Mouse (Mus musculus) CH12.LX (cell line): ENCODE measurements at regions not wholly inside any gene's neighbourhood (a gene's known extent, or its start where the extent isn't known, plus 50 kb on each side); places are given as distances from the start of the nearest gene placed in this dataset.

ENCODE experiments used
- DNase-seq: peaks from one replicate; pipeline ENCODE4 v3.0.0-alpha.2; 2013; ENCODE audit errors: extremely low read depth
- H3K27ac ChIP-seq: 2 replicates; pipeline ENCODE4 v1.5.1; 2012; ENCODE audit warnings: low read depth, mild to moderate bottlenecking, control low read depth, moderate library complexity; ENCODE audit not compliant: insufficient read depth
- H3K27me3 ChIP-seq: replicated peaks from 2 replicates; pipeline ENCODE3; 2012; ENCODE audit warnings: inconsistent platforms
- H3K36me3 ChIP-seq, 2 experiments: replicated peaks in 1 of 2; 2 replicates each; pipeline versions ENCODE3 to v1.6.1; 2012; ENCODE audit warnings: inconsistent platforms in 1 of 2, low read length in 1 of 2, mild to moderate bottlenecking in 1 of 2, mixed read lengths in 1 of 2, moderate library complexity in 1 of 2; ENCODE audit not compliant: control insufficient read depth in 1 of 2, insufficient read depth in 1 of 2
- H3K4me1 ChIP-seq, 2 experiments: 2 replicates each; pipeline ENCODE4 v1.6.1; 2012; ENCODE audit warnings: inconsistent platforms in 1 of 2, moderate library complexity in 1 of 2; ENCODE audit not compliant: insufficient read depth in 2 of 2, control insufficient read depth in 1 of 2
- H3K4me2 ChIP-seq: 2 replicates; pipeline ENCODE4 v1.6.1; 2012; ENCODE audit warnings: low read depth, mild to moderate bottlenecking, control low read depth; ENCODE audit not compliant: poor library complexity, insufficient read depth, severe bottlenecking
- H3K4me3 ChIP-seq, 3 experiments: fragments of 150-350 bp in 1 of 3; sonication (generic) in 1 of 3; replicated peaks in 1 of 3; 2 replicates each; pipeline versions ENCODE3 to v1.5.1; 2011 to 2012; ENCODE audit warnings: low read depth in 2 of 3, low read length in 2 of 3, mild to moderate bottlenecking in 2 of 3, moderate library complexity in 2 of 3, control low read depth in 1 of 3, improper control_type of control experiment in 1 of 3, inconsistent platforms in 1 of 3, mixed read lengths in 1 of 3; ENCODE audit not compliant: poor library complexity in 1 of 3
- H3K79me2 ChIP-seq: replicated peaks from 2 replicates; pipeline ENCODE4 v1.6.1; 2012; ENCODE audit warnings: mild to moderate bottlenecking, moderate library complexity; ENCODE audit not compliant: control insufficient read depth, poor library complexity, insufficient read depth, severe bottlenecking; ENCODE audit errors: extremely low read depth
- H3K9ac ChIP-seq: 2 replicates; pipeline ENCODE4 v1.6.1; 2012; ENCODE audit warnings: low read depth, mild to moderate bottlenecking, control low read depth, moderate library complexity; ENCODE audit not compliant: insufficient read depth
- H3K9me3 ChIP-seq: replicated peaks from 2 replicates; pipeline ENCODE3; 2012; ENCODE audit warnings: low read length, inconsistent platforms, mixed read lengths
- CTCF ChIP-seq, 2 experiments: IDR thresholded peaks in 1 of 2; conservative IDR thresholded peaks in 1 of 2; 2 replicates each; pipeline ENCODE4 v1.5.1; 2011 to 2012; ENCODE audit warnings: low read depth in 2 of 2, low read length in 2 of 2, improper control_type of control experiment in 1 of 2, inconsistent platforms in 1 of 2, mild to moderate bottlenecking in 1 of 2, moderate library complexity in 1 of 2
- EP300 ChIP-seq: IDR thresholded peaks from 2 replicates; pipeline ENCODE4 v1.6.1; 2011; ENCODE audit warnings: low read length, improper control_type of control experiment
- GABPA ChIP-seq: IDR thresholded peaks from 2 replicates; pipeline ENCODE4 v1.6.1; 2012; ENCODE audit warnings: low read depth, low read length, improper control_type of control experiment, inconsistent platforms; ENCODE audit not compliant: insufficient replicate concordance
- IRF4 ChIP-seq: IDR thresholded peaks from 2 replicates; pipeline ENCODE4 v1.6.1; 2014; ENCODE audit warnings: low read depth, mild to moderate bottlenecking, inconsistent platforms, low read length, improper control_type of control experiment
- JUND ChIP-seq: conservative IDR thresholded peaks from 2 replicates; pipeline ENCODE4 v1.6.1; 2011; ENCODE audit warnings: low read depth, low read length, improper control_type of control experiment
- MAFK ChIP-seq: IDR thresholded peaks from 2 replicates; pipeline ENCODE4 v1.6.1; 2011; ENCODE audit warnings: low read length, improper control_type of control experiment; ENCODE audit not compliant: insufficient replicate concordance
- MAZ ChIP-seq: IDR thresholded peaks from 2 replicates; pipeline ENCODE4 v1.6.1; 2012; ENCODE audit warnings: low read depth, mild to moderate bottlenecking, inconsistent platforms, low read length, improper control_type of control experiment, moderate library complexity
- MEF2A ChIP-seq: IDR thresholded peaks from 2 replicates; pipeline ENCODE4 v1.6.1; 2014; ENCODE audit warnings: low read depth, mild to moderate bottlenecking, inconsistent platforms, low read length, improper control_type of control experiment, borderline replicate concordance
- MXI1 ChIP-seq: IDR thresholded peaks from 2 replicates; pipeline ENCODE4 v1.6.1; 2011; ENCODE audit warnings: mild to moderate bottlenecking, low read depth, low read length, improper control_type of control experiment
- NELFE ChIP-seq: IDR thresholded peaks from 2 replicates; pipeline ENCODE4 v1.6.1; 2011; ENCODE audit warnings: low read depth, low read length, improper control_type of control experiment
- PAX5 ChIP-seq: IDR thresholded peaks from 2 replicates; pipeline ENCODE4 v1.6.1; 2012; ENCODE audit warnings: low read length, inconsistent platforms, mixed read lengths
- POLR2A ChIP-seq: IDR thresholded peaks from 2 replicates; pipeline ENCODE4 v1.6.1; 2011; ENCODE audit warnings: low read depth, mild to moderate bottlenecking, improper control_type of control experiment, low read length
- RAD21 ChIP-seq: IDR thresholded peaks from 2 replicates; pipeline ENCODE4 v1.6.1; 2011; ENCODE audit warnings: low read depth, mild to moderate bottlenecking, low read length, improper control_type of control experiment, moderate library complexity
- RCOR1 ChIP-seq: conservative IDR thresholded peaks from 2 replicates; pipeline ENCODE4 v1.6.1; 2012; ENCODE audit warnings: low read depth, mild to moderate bottlenecking, inconsistent platforms, low read length, improper control_type of control experiment
- SIN3A ChIP-seq: IDR thresholded peaks from 2 replicates; pipeline ENCODE4 v1.6.1; 2012; ENCODE audit warnings: low read length, improper control_type of control experiment, inconsistent platforms
- SMC3 ChIP-seq: IDR thresholded peaks from 2 replicates; pipeline ENCODE4 v1.6.1; 2011; ENCODE audit warnings: low read depth, low read length, improper control_type of control experiment
- TBP ChIP-seq: conservative IDR thresholded peaks from 2 replicates; pipeline ENCODE4 v1.6.1; 2011; ENCODE audit warnings: low read depth, low read length, improper control_type of control experiment
- TCF12 ChIP-seq: IDR thresholded peaks from 2 replicates; pipeline ENCODE4 v1.6.1; 2014; ENCODE audit warnings: low read depth, mild to moderate bottlenecking, inconsistent platforms, low read length, improper control_type of control experiment
- UBTF ChIP-seq: IDR thresholded peaks from 2 replicates; pipeline ENCODE4 v1.6.1; 2012; ENCODE audit warnings: low read depth, mild to moderate bottlenecking, inconsistent platforms, low read length, improper control_type of control experiment, moderate library complexity
- ZNF384 ChIP-seq: IDR thresholded peaks from 2 replicates; pipeline ENCODE4 v1.6.1; 2012; ENCODE audit warnings: low read depth, low read length, improper control_type of control experiment, inconsistent platforms
- dilution Hi-C: fragments of 300-500 bp; cut with MboI; formaldehyde crosslinking; loops from 2 replicates; pipeline ENCODE4 v1.14.3; 2020; ENCODE audit warnings: low sequenced_read_pairs; ENCODE audit not compliant: extremely low pct_unique_long_range_greater_than_20kb, extremely low pct_ligation_motif_present
- in situ Hi-C: fragments of 300-500 bp; cut with MboI; formaldehyde crosslinking; loops from 3 replicates; pipeline ENCODE4 v1.14.3; 2019; ENCODE audit warnings: low sequenced_read_pairs, low pct_ligation_motif_present, low pct_unique_long_range_greater_than_20kb, mixed read lengths

GRCm38 (mm10) chr16:5370496-5370895 lies 114.7 kb upstream of the Eef2kmt start:
- dilution Hi-C loops: no loop called here
- no peak overlapping the region for H3K4me3 ChIP-seq
- H3K4me2 ChIP-seq: no peak overlapping the region
- peak in 1 of 2 experiments; percentile 63; a peak in 2 of 4 replicates for TF ChIP-seq CTCF (conservative IDR thresholded peaks at IDR 0.05 in 1 of 2, IDR thresholded peaks at IDR 0.05 in 1 of 2; ENCODE audit: low read depth in 2 of 2, low read length in 2 of 2)
- no peak for TF ChIP-seq GABPA
- peak; percentile 16 for TF ChIP-seq RAD21
- in situ Hi-C loops: no loop called here
- H3K9me3 ChIP-seq: no peaks in the 10 kb centered on the region
- no peaks in the 10 kb centered on the region for H3K36me3 ChIP-seq
- no peaks in the 10 kb centered on the region for H3K79me2 ChIP-seq
- no peak overlapping the region for H3K27ac ChIP-seq
- peaks cover 44% of the 10 kb centered on the region for H3K27me3 ChIP-seq
- no peaks in the 10 kb centered on the region for H3K4me1 ChIP-seq
- no peak overlapping the region for H3K9ac ChIP-seq
- DNase-seq: peak; percentile 31

- Histone ChIP-seq H3K36me3 (no peaks in the 10 kb centered on the region), H3K4me3 (no peak overlapping the region), H3K27ac (no peak overlapping the region), H3K9ac (no peak overlapping the region), H3K27me3 (peaks cover 42% of the 10 kb centered on the region), H3K4me2 (no peak overlapping the region), H3K4me1 (no peaks in the 10 kb centered on the region), H3K79me2 (no peaks in the 10 kb centered on the region), H3K9me3 (no peaks in the 10 kb centered on the region)
- in situ Hi-C loops: no loop called here
- dilution Hi-C loops: no loop called here
- TF ChIP-seq MAFK (no peak), ZNF384 (no peak), NELFE (no peak), EP300 (no peak), MXI1 (no peak), SIN3A (no peak), TCF12 (no peak), MEF2A (no peak), RAD21 (no peak), GABPA (no peak), JUND (no peak), PAX5 (no peak), UBTF (no peak), POLR2A (no peak), IRF4 (no peak), SMC3 (no peak), TBP (no peak), MAZ (no peak), RCOR1 (no peak)
- no peak for DNase-seq
Measured at GRCm38 (mm10) chr16:5368897-5369558, 113.2 kb upstream of the Eef2kmt start.
